Mouse (Mus musculus) liver, postnatal 0 days (tissue): ENCODE data around the gene Mon1b. TPM values are rescaled to one million over a fixed set of nuclear protein-coding genes. Genes with fewer than 3 reads are reported as not detected.

Source experiments
- ATAC-seq: fragments of 200-750 bp; cut with Nextera tagmentation; 2 replicates; pipeline ENCODE4 v1.8.0; 2017; ENCODE audit warnings: mild to moderate bottlenecking, moderate library complexity
- DNase-seq: peaks from one replicate; pipeline ENCODE4 v3.0.0-alpha.2; 2016
- H3K27ac ChIP-seq: fragments of 300-500 bp; sonication (generic); 2 replicates; pipeline ENCODE4 v1.5.1; 2014; ENCODE audit warnings: antibody characterized with exemption, moderate library complexity, mild to moderate bottlenecking, low read depth
- H3K27me3 ChIP-seq: fragments of 300-500 bp; sonication (generic); 2 replicates; pipeline ENCODE4 v1.6.1; 2014; ENCODE audit warnings: low read length, control low read depth, mixed read lengths; ENCODE audit not compliant: insufficient read depth
- H3K36me3 ChIP-seq: fragments of 300-500 bp; sonication (generic); replicated peaks from 2 replicates; pipeline ENCODE4 v1.6.1; 2014; ENCODE audit warnings: mild to moderate bottlenecking, control low read depth, low read length, moderate library complexity, mixed read lengths; ENCODE audit not compliant: insufficient read depth
- H3K4me1 ChIP-seq: fragments of 300-500 bp; sonication (generic); 2 replicates; pipeline ENCODE4 v1.6.1; 2014; ENCODE audit warnings: antibody characterized with exemption, mild to moderate bottlenecking, control low read depth; ENCODE audit not compliant: insufficient read depth
- H3K4me2 ChIP-seq: fragments of 300-500 bp; sonication (generic); 2 replicates; pipeline ENCODE4 v1.6.1; 2014; ENCODE audit warnings: low read depth, mild to moderate bottlenecking, low read length, moderate library complexity, mixed read lengths
- H3K4me3 ChIP-seq: fragments of 300-500 bp; sonication (generic); 2 replicates; pipeline ENCODE4 v1.5.1; 2014; ENCODE audit warnings: low read depth, low read length
- H3K9ac ChIP-seq: fragments of 300-500 bp; sonication (generic); replicated peaks from 2 replicates; pipeline ENCODE4 v1.6.1; 2014; ENCODE audit warnings: mild to moderate bottlenecking, moderate library complexity
- H3K9me3 ChIP-seq: fragments of 300-500 bp; sonication (generic); 2 replicates; pipeline ENCODE4 v1.6.1; 2016; ENCODE audit warnings: mild to moderate bottlenecking, control low read depth, low read length, mixed read lengths
- CTCF ChIP-seq: sonication (generic); IDR thresholded peaks from 2 replicates; pipeline ENCODE4 v1.5.1; 2016; ENCODE audit warnings: antibody characterized with exemption, low read depth
- EP300 ChIP-seq: IDR thresholded peaks from 2 replicates; pipeline ENCODE4 v1.6.1; 2016; ENCODE audit warnings: antibody characterized with exemption, low read depth, mild to moderate bottlenecking
- WGBS: fragments of 180-500 bp; shearing (Covaris S2); extraction: QIAGEN DNeasy Blood & Tissue Kit; methylation state at CpG from one replicate; pipeline ENCODE4 v1.1.7; 2014; ENCODE audit not compliant: insufficient replicate concordance; 5-methylcytosine and 5-hydroxymethylcytosine counted together
- polyA plus RNA-seq: library from polyadenylated mRNA; unstranded; fragments of >200 nt; fragmentation: Nextera tagmentation; extraction: Ambion mirVana; gene quantifications from 2 replicates; pipeline ENCODE4 v1.2.1, GENCODE M21; 2015

Gene Mon1b
- polyA plus RNA-seq, 1 experiment from 2014 or later: 1.4 TPM

DNA sequence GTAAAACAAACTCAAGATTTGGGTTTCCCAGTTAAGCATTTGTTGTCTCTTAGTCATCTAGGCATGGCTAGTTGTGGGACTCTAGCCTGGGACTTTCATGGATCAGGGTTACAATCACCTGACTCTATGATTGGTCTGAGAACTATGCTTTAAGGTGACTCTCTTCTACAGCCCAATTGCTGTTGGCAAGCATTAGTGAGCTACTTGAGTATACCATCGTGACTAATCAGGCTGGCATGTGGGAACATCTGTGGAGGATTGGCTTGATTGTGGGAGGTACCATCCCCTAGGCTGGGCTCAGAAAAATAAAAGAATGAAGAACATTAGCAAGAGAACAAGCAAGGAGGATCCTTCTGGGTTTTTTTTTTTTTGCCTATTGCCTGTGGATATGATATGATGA is 41.4 kb downstream of the Mon1b start:
- Histone ChIP-seq H3K36me3 (no peaks in the 10 kb centered on the region), H3K27me3 (no peaks in the 10 kb centered on the region), H3K4me3 (no peak overlapping the region), H3K27ac (no peak overlapping the region), H3K4me2 (no peak overlapping the region), H3K9ac (no peak overlapping the region), H3K4me1 (no peaks in the 10 kb centered on the region), H3K9me3 (no peaks in the 10 kb centered on the region)
- WGBS: 79% methylated on average over 1 of the region's 1 CpGs
- DNase-seq (no peak), ATAC-seq (no peak)
- no peak for TF ChIP-seq EP300
- no peak for TF ChIP-seq CTCF

DNA sequence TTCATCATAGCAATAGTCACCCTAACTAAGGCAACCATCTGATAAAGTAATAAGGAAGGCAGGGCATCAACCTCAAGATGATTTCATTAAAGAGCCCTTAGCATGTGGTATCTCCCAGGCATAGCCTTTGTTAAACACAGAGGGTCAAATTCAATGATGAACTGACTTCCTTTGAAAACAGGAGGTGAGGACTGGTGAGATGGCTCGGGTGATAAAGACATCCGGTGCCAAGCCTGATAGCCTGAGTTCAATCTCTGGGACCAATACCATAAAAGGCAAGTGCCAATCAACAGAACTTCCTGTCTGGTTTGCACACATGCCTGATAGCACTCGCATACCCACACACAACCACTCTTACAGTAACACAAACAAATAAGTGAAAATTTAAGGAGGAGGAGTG is 44.0 kb downstream of the Mon1b start:
- no peaks in the 10 kb centered on the region for H3K27me3 ChIP-seq
- H3K9me3 ChIP-seq: no peaks in the 10 kb centered on the region
- no peak overlapping the region for H3K27ac ChIP-seq
- no peaks in the 10 kb centered on the region for H3K4me1 ChIP-seq
- no peaks in the 10 kb centered on the region for H3K36me3 ChIP-seq
- no peak overlapping the region for H3K4me3 ChIP-seq
- TF ChIP-seq CTCF (no peak), EP300 (no peak)
- no peak overlapping the region for H3K4me2 ChIP-seq
- WGBS: 34% methylated on average over 3 of the region's 3 CpGs
- no peak for DNase-seq
- ATAC-seq: no peak
- H3K9ac ChIP-seq: no peak overlapping the region

DNA sequence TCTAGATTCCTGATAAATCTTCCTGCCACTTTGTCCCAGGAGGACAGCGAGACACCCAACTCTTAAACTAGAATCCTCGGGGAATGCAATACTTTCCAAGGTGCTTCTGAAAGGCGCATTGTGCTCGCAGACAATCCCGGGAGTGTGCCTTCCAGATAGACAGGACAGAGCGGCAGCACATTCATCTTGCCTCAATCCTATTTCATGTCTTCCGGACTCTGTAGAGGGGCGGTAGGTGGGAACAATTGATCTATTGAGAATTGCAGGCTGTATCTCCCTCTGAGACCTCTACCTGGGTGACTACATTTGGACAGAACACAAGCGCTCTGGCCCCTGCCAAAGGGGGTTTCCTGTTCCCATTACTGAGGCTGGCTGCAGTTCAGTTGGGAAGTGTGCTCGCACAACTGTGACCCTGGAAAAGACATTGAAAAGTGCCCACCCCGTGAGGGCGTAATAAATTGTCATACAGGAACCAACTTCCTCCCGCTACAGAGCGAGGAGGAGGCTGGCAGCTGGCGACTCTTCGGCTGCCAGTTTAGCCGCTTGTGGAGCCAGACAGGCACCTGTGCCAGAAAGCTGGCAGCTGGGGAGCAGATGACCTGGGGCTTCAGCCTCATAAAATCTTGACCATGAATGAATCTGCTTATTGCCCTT is 52.6 kb downstream of the Mon1b start:
- WGBS: 53% methylated on average over 17 of the region's 17 CpGs
- Histone ChIP-seq H3K27me3 (no peaks in the 10 kb centered on the region), H3K9ac (no peak overlapping the region), H3K9me3 (no peaks in the 10 kb centered on the region), H3K4me1 (no peaks in the 10 kb centered on the region), H3K36me3 (no peaks in the 10 kb centered on the region), H3K27ac (no peak overlapping the region), H3K4me3 (no peak overlapping the region), H3K4me2 (no peak overlapping the region)
- ATAC-seq (no peak), DNase-seq (no peak)
- TF ChIP-seq EP300 (no peak), CTCF (no peak)

DNA sequence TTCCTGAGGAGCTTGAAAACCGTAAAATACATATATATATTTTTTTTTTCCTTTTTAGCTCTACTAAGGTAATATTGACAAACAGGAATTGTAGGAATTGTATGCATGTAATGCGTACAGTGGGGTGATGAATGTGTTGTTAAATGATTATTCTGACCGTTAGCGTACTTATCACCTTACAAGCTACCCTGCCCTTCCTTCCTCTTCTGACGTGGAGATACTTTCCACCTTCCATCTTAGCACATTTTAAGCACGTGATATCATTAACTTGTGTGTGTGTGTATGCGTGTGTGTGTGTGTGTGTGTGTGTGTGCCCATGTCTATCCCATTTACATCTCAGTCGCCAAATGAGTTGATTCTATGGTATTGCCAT is 53.1 kb downstream of the Mon1b start:
- H3K9me3 ChIP-seq: no peaks in the 10 kb centered on the region
- ATAC-seq: no peak
- H3K9ac ChIP-seq: no peak overlapping the region

DNA sequence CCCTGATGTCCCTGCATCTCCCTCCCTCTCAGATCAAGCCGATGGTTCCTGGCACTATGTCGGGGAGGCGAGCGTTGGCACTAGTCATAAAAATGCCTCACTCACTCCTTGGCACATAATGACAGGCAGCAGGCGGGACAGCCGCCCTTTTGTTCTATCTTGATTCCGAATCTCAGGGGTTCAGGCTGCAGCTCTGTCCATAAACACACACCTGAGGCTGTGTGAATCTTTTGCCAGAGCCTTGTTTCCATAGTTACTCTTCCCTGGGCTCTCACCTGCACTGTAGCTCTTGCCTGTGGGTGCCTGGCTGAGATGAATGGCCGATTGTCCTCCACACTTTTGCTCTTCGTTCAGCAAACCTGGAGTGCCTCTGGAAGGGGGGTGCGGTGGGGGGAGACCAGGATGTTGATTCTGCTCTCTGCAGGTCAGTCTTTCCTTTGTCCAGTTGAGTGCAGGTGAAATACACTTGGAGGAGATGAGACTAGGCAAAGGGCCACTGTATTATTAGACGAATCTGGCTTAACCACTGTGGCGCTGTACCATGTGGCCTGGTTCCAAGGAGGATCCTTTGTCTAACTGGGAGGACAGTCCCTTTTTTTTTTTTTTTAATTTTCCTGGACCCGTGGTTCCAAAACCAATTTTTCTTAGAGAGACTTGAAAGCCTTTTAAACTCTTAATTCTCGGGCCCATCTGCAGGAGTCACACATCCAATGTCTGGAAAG is 56.4 kb downstream of the Mon1b start:
- Histone ChIP-seq H3K36me3 (no peaks in the 10 kb centered on the region), H3K27ac (no peak overlapping the region), H3K4me1 (no peaks in the 10 kb centered on the region), H3K9me3 (no peaks in the 10 kb centered on the region), H3K9ac (no peak overlapping the region), H3K4me3 (no peak overlapping the region), H3K4me2 (no peak overlapping the region), H3K27me3 (no peaks in the 10 kb centered on the region)
- no peak for TF ChIP-seq CTCF
- TF ChIP-seq EP300: no peak
- 76% methylated on average over 14 of the region's 14 CpGs for WGBS
- no peak for DNase-seq
- no peak for ATAC-seq

More for the DNA sequence above, 53.1 kb downstream of the Mon1b start:
- Histone ChIP-seq H3K36me3 (no peaks in the 10 kb centered on the region), H3K4me1 (no peaks in the 10 kb centered on the region), H3K27me3 (no peaks in the 10 kb centered on the region), H3K4me2 (no peak overlapping the region), H3K27ac (no peak overlapping the region), H3K4me3 (no peak overlapping the region)
- TF ChIP-seq CTCF: no peak
- TF ChIP-seq EP300: no peak
- 55% methylated on average over 8 of the region's 8 CpGs for WGBS
- no peak for DNase-seq

Other genes with a start within 250 kb of the Mon1b start
- gene Syce1l, start 7.6 kb downstream of the Mon1b start, polyA plus RNA-seq: not detected in 2 replicates
- 0.01 TPM in 1 of 2 replicates, not detected in the other for gene Adamts18, start 213.2 kb downstream of the Mon1b start, polyA plus RNA-seq